Comparison of ENCODE assay signal across 1 mouse cellular context in the genomic region with DNA sequence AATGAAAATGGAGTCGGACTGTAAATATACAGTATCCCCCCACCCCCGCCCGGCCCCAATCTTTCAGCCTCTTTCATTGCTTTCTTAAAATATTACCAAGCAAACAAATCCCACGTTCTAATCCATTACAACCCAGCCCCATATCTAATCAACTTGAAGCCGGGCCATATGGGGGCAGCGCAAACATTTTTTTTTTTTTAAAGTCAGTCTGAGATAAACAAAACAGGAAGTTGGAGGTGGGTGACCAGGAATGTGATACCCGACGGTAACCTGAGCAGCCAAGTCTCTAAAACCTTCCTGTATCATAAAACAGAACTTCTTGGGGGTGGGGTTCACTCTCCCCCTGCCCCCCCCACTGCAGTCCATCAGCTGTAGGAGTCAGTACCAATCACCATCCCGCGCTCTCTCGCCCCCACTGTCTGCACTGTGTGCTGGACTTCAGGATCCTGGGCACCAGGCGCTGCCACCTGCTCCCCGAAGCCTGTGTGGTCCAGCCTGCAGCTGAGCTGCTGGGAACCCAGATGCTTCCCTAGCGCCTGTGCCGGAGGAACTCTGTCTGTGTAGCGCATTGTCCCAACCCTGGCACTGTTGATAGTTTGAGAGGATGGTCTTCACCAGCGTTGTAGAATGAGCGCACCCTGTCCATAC.
A peak's percentile ranks its signal among the peaks of the same experiment; 100 is the strongest.
TF ChIP-seq lines count a peak whose summit lies in the region.

No protein-coding gene starts in this region.

TF ChIP-seq in MEL, 35 proteins besides CTCF, POLR2A, EP300 and RAD21 (continued from another document):
- TF ChIP-seq ZNF384 (IDR thresholded peaks at IDR 0.05; ENCODE audit: low read depth, low read length) (peak; percentile 99), USF1 (IDR thresholded peaks at IDR 0.05; ENCODE audit: low read depth, low read length) (no peak), POLR2AphosphoS2 (IDR thresholded peaks at IDR 0.05; ENCODE audit: low read length) (no peak), MYB (IDR thresholded peaks at IDR 0.05; ENCODE audit: low read depth, low read length) (peak; percentile 46; the same call in 1 of the 2 replicates), E2F4 (IDR thresholded peaks at IDR 0.05; ENCODE audit: borderline replicate concordance, low read depth, low read length) (no peak), TAL1 (IDR thresholded peaks at IDR 0.05; ENCODE audit: low read length) (peak; percentile 63), TBP (IDR thresholded peaks at IDR 0.05; ENCODE audit: low read depth, low read length) (no peak), GATA1 (IDR thresholded peaks at IDR 0.05; ENCODE audit: low read depth, low read length) (peak; percentile 95), CHD1 (IDR thresholded peaks at IDR 0.05; ENCODE audit: low read depth, low read length) (no peak), UBTF (IDR thresholded peaks at IDR 0.05; ENCODE audit: borderline replicate concordance, insufficient read depth, low read depth, low read length) (no peak), NELFE (IDR thresholded peaks at IDR 0.05; ENCODE audit: low read depth, low read length) (no peak), ZMIZ1 (IDR thresholded peaks at IDR 0.05; ENCODE audit: low read depth, low read length) (no peak), MXI1 (IDR thresholded peaks at IDR 0.05; ENCODE audit: low read depth, low read length) (peak; percentile 55; the same call in 1 of the 2 replicates)
